Mouse (Mus musculus) lung, postnatal 0 days (tissue): Measurements from ENCODE around the gene Olfr1380.

ENCODE experiments used
- CTCF ChIP-seq: IDR thresholded peaks from 2 replicates; pipeline ENCODE4 v1.5.1; 2016; ENCODE audit warnings: antibody characterized with exemption, mild to moderate bottlenecking
- EP300 ChIP-seq: IDR thresholded peaks from 2 replicates; pipeline ENCODE4 v1.6.1; 2016; ENCODE audit warnings: antibody characterized with exemption, mild to moderate bottlenecking, control low read depth

GRCm38 (mm10) chr11:49612154-49612553 lies 55.5 kb downstream of the Olfr1380 start:
- TF ChIP-seq CTCF (no peak), EP300 (no peak)
